Mouse (Mus musculus) embryonic fibroblast, embryonic 13.5 days (primary cell): ENCODE results near the gene Usp3.

Experiments used
- CTCF ChIP-seq: IDR thresholded peaks from 2 replicates; pipeline ENCODE4 v1.5.1; 2011; ENCODE audit warnings: mild to moderate bottlenecking, control low read depth, low read length, moderate library complexity, borderline replicate concordance; ENCODE audit not compliant: insufficient read depth
- POLR2A ChIP-seq: IDR thresholded peaks from 2 replicates; pipeline ENCODE4 v1.6.1; 2011; ENCODE audit warnings: low read depth, mild to moderate bottlenecking, control low read depth, low read length, moderate library complexity

DNA sequence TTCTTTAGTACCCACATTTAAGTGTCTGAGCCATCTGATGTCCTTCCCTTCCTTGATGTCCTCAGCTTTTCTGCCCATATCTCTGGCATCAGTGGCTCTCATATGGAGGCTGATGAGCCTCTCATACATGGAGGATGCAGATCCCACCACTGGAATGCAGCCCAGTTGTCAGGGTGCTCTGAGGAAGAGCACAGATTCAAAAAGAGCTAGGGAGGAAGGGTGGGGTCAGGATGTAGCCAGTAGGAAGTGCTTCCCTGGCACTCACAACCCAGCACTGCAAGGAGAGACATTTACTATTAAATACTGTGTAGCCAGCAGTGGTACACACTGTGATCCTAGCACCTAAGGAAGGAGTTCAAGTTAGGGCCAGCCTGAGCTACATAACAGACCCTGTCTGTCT is 86.5 kb downstream of the Usp3 start:
- no peak for TF ChIP-seq CTCF
- TF ChIP-seq POLR2A: no peak
